ENCODE assay signal across 9 mouse cellular contexts in the genomic region with DNA sequence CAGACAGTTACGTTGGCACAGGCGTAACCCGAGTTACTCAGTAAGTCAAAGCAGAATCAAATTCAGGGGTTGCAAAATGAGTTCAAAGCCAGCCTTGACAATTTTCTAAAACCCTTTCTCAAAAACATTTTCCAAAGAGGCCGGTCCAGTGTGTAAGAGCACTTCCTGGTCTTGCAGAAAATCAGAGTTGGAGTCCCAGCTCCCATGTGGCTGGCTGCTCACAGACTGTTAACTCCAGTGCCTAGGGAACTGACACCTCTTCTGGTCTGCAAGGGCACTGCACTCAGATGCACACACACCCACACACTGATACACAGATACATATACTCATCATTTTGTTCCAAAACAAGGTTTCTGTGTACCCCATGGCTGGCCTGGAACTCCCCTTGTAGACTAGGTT. TPM values are rescaled to one million over a fixed set of nuclear protein-coding genes. Genes with fewer than 3 reads are reported as not detected.
DNase-seq lines count a peak whose midpoint lies in the region; ATAC-seq and TF ChIP-seq lines count a peak whose summit lies in the region.
"Had no signal": no experiment of that assay in that cellular context is flagged by ENCODE, and none has a peak within 500 bp of the region (broad histone marks: within the 10 kb centered on the region; RNA-seq: fewer than 3 reads in every experiment).

No protein-coding gene starts in this region.

- TF ChIP-seq EP300 in liver, postnatal 0 days (IDR thresholded peaks at IDR 0.05; ENCODE audit: low read depth) = no peak

- H3K9ac ChIP-seq in forebrain, embryonic 15.5 days (replicated peaks) = peak overlapping the region; percentile 97
- H3K9ac ChIP-seq in liver, postnatal 0 days (replicated peaks) = peak overlapping the region; percentile 95; the same call in 1 of the 2 replicates

- peaks cover 87% of the 10 kb centered on the region for H3K79me2 ChIP-seq in C2C12 (ENCODE audit: control insufficient read depth, insufficient read depth)

- H3K27ac ChIP-seq in gastrocnemius, adult 2 months = peak overlapping the region; percentile 95
- peak overlapping the region; percentile 96 for H3K27ac ChIP-seq in forebrain, embryonic 15.5 days (replicated peaks)
- peak overlapping the region; percentile 97; the same call in 1 of the 2 replicates for H3K27ac ChIP-seq in liver, postnatal 0 days (ENCODE audit: low read depth)

- no peak for DNase-seq in gastrocnemius, adult 2 months
- DNase-seq in gastrocnemius, postnatal 14 days = no peak
- DNase-seq in liver, postnatal 0 days = peak; percentile 11
- no peak for DNase-seq in frontal cortex, postnatal 36 days (ENCODE audit: low spot score in 2 of 2)
- DNase-seq in ovary, adult 18-20 months (ENCODE audit: low spot score) = no peak

- H3K9me3 ChIP-seq in forebrain, embryonic 15.5 days = no peaks in the 10 kb centered on the region
- no peaks in the 10 kb centered on the region for H3K9me3 ChIP-seq in liver, postnatal 0 days (ENCODE audit: low read length)

- H3K4me2 ChIP-seq in forebrain, embryonic 15.5 days (replicated peaks) = peak overlapping the region; percentile 65
- peak overlapping the region; percentile 74 for H3K4me2 ChIP-seq in liver, postnatal 0 days (ENCODE audit: low read depth, low read length)

- H3K4me3 ChIP-seq in gastrocnemius, adult 2 months = peak overlapping the region; percentile 97
- peak overlapping the region; percentile 80 for H3K4me3 ChIP-seq in C2C12 (ENCODE audit: insufficient read depth, poor library complexity, severe bottlenecking)
- H3K4me3 ChIP-seq in forebrain, embryonic 15.5 days = peak overlapping the region; percentile 92; the same call in 1 of the 2 replicates
- H3K4me3 ChIP-seq in liver, postnatal 0 days (ENCODE audit: low read depth, low read length) = peak overlapping the region; percentile 85

- peaks cover 57% of the 10 kb centered on the region for H3K79me3 ChIP-seq in C2C12 (ENCODE audit: low read depth)

- TF ChIP-seq CTCF in gastrocnemius, adult 2 months (IDR thresholded peaks at IDR 0.05) = no peak
- no peak for TF ChIP-seq CTCF in C2C12 (IDR thresholded peaks at IDR 0.05; ENCODE audit: control insufficient read depth, insufficient read depth, insufficient read length)
- 0 out of 2 replicates have a peak, but pooled peaks have one; percentile 13 for TF ChIP-seq CTCF in liver, postnatal 0 days (IDR thresholded peaks at IDR 0.05; ENCODE audit: low read depth)

- peaks cover 46% of the 10 kb centered on the region for H3K4me1 ChIP-seq in forebrain, embryonic 15.5 days
- peaks cover 32% of the 10 kb centered on the region for H3K4me1 ChIP-seq in liver, postnatal 0 days (ENCODE audit: insufficient read depth)

- no peak overlapping the region for H3ac ChIP-seq in C2C12 (ENCODE audit: control insufficient read depth, insufficient read length, low read depth)

- intact Hi-C loops in gastrocnemius, adult 2 months (cut with DNase I) = loop anchor here (5.0 kb wide), 1 partner anchor 194 kb away; a partner anchor contains a TSS
- intact Hi-C loops in gastrocnemius, postnatal 14 days (cut with DNase I; ENCODE audit: low total_unique reads) = no loop called here

- peaks cover 56% of the 10 kb centered on the region for H3K36me3 ChIP-seq in C2C12 (ENCODE audit: control insufficient read depth, insufficient read depth)
- H3K36me3 ChIP-seq in forebrain, embryonic 15.5 days = peaks cover 11% of the 10 kb centered on the region; the same call in 1 of the 2 replicates
- peaks cover 37% of the 10 kb centered on the region for H3K36me3 ChIP-seq in liver, postnatal 0 days (replicated peaks; ENCODE audit: insufficient read depth, low read length)

- no peaks in the 10 kb centered on the region for H3K27me3 ChIP-seq in C2C12 (ENCODE audit: control insufficient read depth, insufficient read depth, insufficient read length)
- no peaks in the 10 kb centered on the region for H3K27me3 ChIP-seq in forebrain, embryonic 15.5 days
- no peaks in the 10 kb centered on the region for H3K27me3 ChIP-seq in liver, postnatal 0 days (ENCODE audit: insufficient read depth, low read length)
- H3K27me3 ChIP-seq: Patski had no signal

- 95% methylated on average over 4 of the region's 4 CpGs for WGBS in forebrain, embryonic 15.5 days
- WGBS in liver, postnatal 0 days (ENCODE audit: insufficient replicate concordance) = 94% methylated on average over 4 of the region's 4 CpGs

- no peak for ATAC-seq in forebrain, embryonic 15.5 days (replicated peaks)
- ATAC-seq in liver, postnatal 0 days = no peak
- ATAC-seq in monocyte, adult 5-6 weeks (replicated peaks; ENCODE audit: insufficient number of reproducible peaks, low FRiP score, low TSS enrichment, poor library complexity, severe bottlenecking) = no peak

TF ChIP-seq in C2C12, 6 proteins besides CTCF, POLR2A, EP300 and RAD21:
- TF ChIP-seq FOSL1 (IDR thresholded peaks at IDR 0.05; ENCODE audit: insufficient read depth, low read length, poor library complexity, severe bottlenecking) = no peak

RNA-seq across cellular contexts. Expression of a gene that starts 0.9 kb away (rescaled TPM):
- total RNA-seq in gastrocnemius, adult 2 months (2021) = 10 to 100 TPM; 38.7 to 46.2 TPM
- 10 to 100 TPM; 39.0 to 40.6 TPM for total RNA-seq in gastrocnemius, postnatal 14 days (2021)
- polyA plus RNA-seq in C2C12 (2012; fragmentation: generic; extraction: Trizol) = 130 TPM
- polyA plus RNA-seq in forebrain, embryonic 15.5 days (2015; fragmentation: Nextera tagmentation; extraction: Ambion mirVana) = 118 and 129 TPM in 2 replicates
- 24.1 and 28.2 TPM in 2 replicates for polyA plus RNA-seq in liver, postnatal 0 days (2015; fragmentation: Nextera tagmentation; extraction: Ambion mirVana)
- 250 to 289 TPM (median 261 TPM) in 3 replicates for total RNA-seq in monocyte, adult 5-6 weeks (2017)

RNA-seq across cellular contexts. Expression of a gene that starts 5.8 kb away (rescaled TPM):
- total RNA-seq in gastrocnemius, adult 2 months (2021) = 1 to 10 TPM; 2.1 to 3.1 TPM
- total RNA-seq in gastrocnemius, postnatal 14 days (2021) = 1 to 10 TPM; 7.9 to 9.6 TPM
- 80.0 TPM for polyA plus RNA-seq in C2C12 (2012; fragmentation: generic; extraction: Trizol)
- polyA plus RNA-seq in forebrain, embryonic 15.5 days (2015; fragmentation: Nextera tagmentation; extraction: Ambion mirVana) = 19.1 and 21.1 TPM in 2 replicates
- polyA plus RNA-seq in liver, postnatal 0 days (2015; fragmentation: Nextera tagmentation; extraction: Ambion mirVana) = 7.5 and 9.2 TPM in 2 replicates
- total RNA-seq in monocyte, adult 5-6 weeks (2017) = 2.7 to 4.0 TPM (median 3.2 TPM) in 3 replicates

RNA-seq across cellular contexts. Expression of a gene that starts 13.9 kb away (rescaled TPM):
- 10 to 100 TPM; 14.2 to 15.1 TPM for total RNA-seq in gastrocnemius, adult 2 months (2021)
- 10 to 100 TPM; 30.5 to 36.3 TPM for total RNA-seq in gastrocnemius, postnatal 14 days (2021)
- polyA plus RNA-seq in C2C12 (2012; fragmentation: generic; extraction: Trizol) = 10.6 TPM
- 8.4 and 9.4 TPM in 2 replicates for polyA plus RNA-seq in forebrain, embryonic 15.5 days (2015; fragmentation: Nextera tagmentation; extraction: Ambion mirVana)
- polyA plus RNA-seq in liver, postnatal 0 days (2015; fragmentation: Nextera tagmentation; extraction: Ambion mirVana) = 9.1 and 9.5 TPM in 2 replicates
- 0.64 to 3.0 TPM (median 1.2 TPM) in 3 replicates for total RNA-seq in monocyte, adult 5-6 weeks (2017)

RNA-seq across cellular contexts. Expression of a gene that starts 21.0 kb away (rescaled TPM):
- total RNA-seq in gastrocnemius, adult 2 months (2021) = 10 to 100 TPM; 13.7 to 17.9 TPM
- total RNA-seq in gastrocnemius, postnatal 14 days (2021) = 10 to 100 TPM; 48.8 to 59.8 TPM
- 0.06 TPM for polyA plus RNA-seq in C2C12 (2012; fragmentation: generic; extraction: Trizol)
- 7.7 and 11.2 TPM in 2 replicates for polyA plus RNA-seq in forebrain, embryonic 15.5 days (2015; fragmentation: Nextera tagmentation; extraction: Ambion mirVana)
- 10.3 and 11.1 TPM in 2 replicates for polyA plus RNA-seq in liver, postnatal 0 days (2015; fragmentation: Nextera tagmentation; extraction: Ambion mirVana)
- total RNA-seq in monocyte, adult 5-6 weeks (2017) = 0.57 to 1.2 TPM in 2 of 3 replicates, not detected in the other

RNA-seq across cellular contexts. Expression of a gene that starts 25.0 kb away (rescaled TPM):
- 1 to 10 TPM; 2.0 to 2.4 TPM for total RNA-seq in gastrocnemius, adult 2 months (2021)
- 1 to 10 TPM; 3.1 to 3.3 TPM for total RNA-seq in gastrocnemius, postnatal 14 days (2021)
- 7.3 TPM for polyA plus RNA-seq in C2C12 (2012; fragmentation: generic; extraction: Trizol)
- 20.1 and 23.1 TPM in 2 replicates for polyA plus RNA-seq in forebrain, embryonic 15.5 days (2015; fragmentation: Nextera tagmentation; extraction: Ambion mirVana)
- 2.9 and 3.2 TPM in 2 replicates for polyA plus RNA-seq in liver, postnatal 0 days (2015; fragmentation: Nextera tagmentation; extraction: Ambion mirVana)
- total RNA-seq in monocyte, adult 5-6 weeks (2017) = 24.2 to 30.4 TPM (median 25.2 TPM) in 3 replicates
